Mouse (Mus musculus) heart, embryonic 13.5 days (tissue): ENCODE data around the gene Zfp212. TPM values are rescaled to one million over a fixed set of nuclear protein-coding genes. Genes with fewer than 3 reads are reported as not detected.
A peak's percentile ranks its signal among the peaks of the same experiment; 100 is the strongest.

Experiments
- ATAC-seq: fragments of 200-750 bp; cut with Nextera tagmentation; 2 replicates; pipeline ENCODE4 v1.8.0; 2017; ENCODE audit warnings: moderate TSS enrichment; ENCODE audit not compliant: insufficient number of reproducible peaks, low FRiP score, low TSS enrichment; ENCODE audit errors: extremely low read depth
- H3K27ac ChIP-seq: fragments of 300-500 bp; sonication (generic); replicated peaks from 2 replicates; pipeline ENCODE4 v1.5.1; 2015; ENCODE audit warnings: moderate library complexity, mild to moderate bottlenecking, inconsistent platforms
- H3K27me3 ChIP-seq: fragments of 300-500 bp; sonication (generic); replicated peaks from 2 replicates; pipeline ENCODE4 v1.6.1; 2015; ENCODE audit warnings: mild to moderate bottlenecking, inconsistent platforms
- H3K36me3 ChIP-seq: fragments of 300-500 bp; sonication (generic); 2 replicates; pipeline ENCODE4 v1.6.1; 2015; ENCODE audit warnings: mild to moderate bottlenecking, inconsistent platforms
- H3K4me1 ChIP-seq: fragments of 300-500 bp; sonication (generic); 2 replicates; pipeline ENCODE4 v1.6.1; 2015; ENCODE audit warnings: inconsistent platforms
- H3K4me2 ChIP-seq: fragments of 300-500 bp; sonication (generic); 2 replicates; pipeline ENCODE4 v1.6.1; 2015; ENCODE audit warnings: inconsistent platforms, mild to moderate bottlenecking, moderate library complexity
- H3K4me3 ChIP-seq: fragments of 300-500 bp; sonication (generic); 2 replicates; pipeline ENCODE4 v1.5.1; 2015; ENCODE audit warnings: moderate library complexity, mild to moderate bottlenecking, inconsistent platforms
- H3K9ac ChIP-seq: fragments of 300-500 bp; sonication (generic); 2 replicates; pipeline ENCODE4 v1.6.1; 2015; ENCODE audit warnings: inconsistent platforms, mild to moderate bottlenecking, moderate library complexity
- H3K9me3 ChIP-seq: fragments of 300-500 bp; sonication (generic); 2 replicates; pipeline ENCODE4 v1.6.1; 2016; ENCODE audit warnings: inconsistent platforms
- WGBS: fragments of 180-500 bp; shearing (Covaris S2); methylation state at CpG from one replicate; pipeline ENCODE4 v1.1.7; 2015; ENCODE audit warnings: mixed read lengths; 5-methylcytosine and 5-hydroxymethylcytosine counted together
- polyA plus RNA-seq: library from polyadenylated mRNA; unstranded; fragments of >200 nt; fragmentation: Nextera tagmentation; extraction: Ambion mirVana; gene quantifications from 2 replicates; pipeline ENCODE4 v1.2.1, GENCODE M21; 2015

The Zfp212 gene
- polyA plus RNA-seq, result 8.9 and 9.2 TPM in 2 replicates

- Histone ChIP-seq H3K4me3 (peak within 1 kb of the TSS; percentile 92), H3K9ac (peak within 1 kb of the TSS; percentile 94), H3K27me3 (no peaks in the 10 kb centered on the region), H3K4me1 (peaks cover 22% of the 10 kb centered on the region), H3K9me3 (no peaks in the 10 kb centered on the region), H3K4me2 (peak within 1 kb of the TSS; percentile 87), H3K27ac (peak within 1 kb of the TSS; percentile 97), H3K36me3 (peaks cover 3% of the 10 kb centered on the region)
- WGBS, result under 1% methylated on average over 66 of the region's 67 CpGs
- peak; percentile 91 for ATAC-seq
These were observed at the start of gene Zfp212 for GRCm38 (mm10) chr6:47920447-47921340. Zfp212 (plus strand) TSS chr6:47920476.

- H3K27me3 ChIP-seq, result no peaks in the 10 kb centered on the region
- H3K4me3 ChIP-seq, result no peak overlapping the region
- no peak overlapping the region for H3K4me2 ChIP-seq
- no peak overlapping the region for H3K9ac ChIP-seq
- peaks cover 9% of the 10 kb centered on the region for H3K36me3 ChIP-seq
- no peaks in the 10 kb centered on the region for H3K4me1 ChIP-seq
- no peak overlapping the region for H3K27ac ChIP-seq
- no peaks in the 10 kb centered on the region for H3K9me3 ChIP-seq
- WGBS, result 81% methylated on average over 5 of the region's 5 CpGs
- no peak for ATAC-seq
These were observed 48.0 kb upstream of the Zfp212 start for GRCm38 (mm10) chr6:47872266-47872665.

- H3K27me3 ChIP-seq, result no peaks in the 10 kb centered on the region
- WGBS, result 7% methylated on average over 9 of the region's 9 CpGs
- H3K9ac ChIP-seq, result peak within 1 kb of the TSS; percentile 96
- peak within 1 kb of the TSS; percentile 98 for H3K27ac ChIP-seq
- ATAC-seq, result no peak
- peaks cover 25% of the 10 kb centered on the region for H3K36me3 ChIP-seq
- H3K4me1 ChIP-seq, result peaks cover 19% of the 10 kb centered on the region
- peak within 1 kb of the TSS; percentile 88 for H3K4me3 ChIP-seq
- peak within 1 kb of the TSS; percentile 92 for H3K4me2 ChIP-seq
- H3K9me3 ChIP-seq, result no peaks in the 10 kb centered on the region
These were observed 43.2 kb upstream of the Zfp212 start, which contains the start of gene Zfp282 for GRCm38 (mm10) chr6:47877058-47877457. Zfp282 (plus strand) TSS chr6:47877204.

DNA sequence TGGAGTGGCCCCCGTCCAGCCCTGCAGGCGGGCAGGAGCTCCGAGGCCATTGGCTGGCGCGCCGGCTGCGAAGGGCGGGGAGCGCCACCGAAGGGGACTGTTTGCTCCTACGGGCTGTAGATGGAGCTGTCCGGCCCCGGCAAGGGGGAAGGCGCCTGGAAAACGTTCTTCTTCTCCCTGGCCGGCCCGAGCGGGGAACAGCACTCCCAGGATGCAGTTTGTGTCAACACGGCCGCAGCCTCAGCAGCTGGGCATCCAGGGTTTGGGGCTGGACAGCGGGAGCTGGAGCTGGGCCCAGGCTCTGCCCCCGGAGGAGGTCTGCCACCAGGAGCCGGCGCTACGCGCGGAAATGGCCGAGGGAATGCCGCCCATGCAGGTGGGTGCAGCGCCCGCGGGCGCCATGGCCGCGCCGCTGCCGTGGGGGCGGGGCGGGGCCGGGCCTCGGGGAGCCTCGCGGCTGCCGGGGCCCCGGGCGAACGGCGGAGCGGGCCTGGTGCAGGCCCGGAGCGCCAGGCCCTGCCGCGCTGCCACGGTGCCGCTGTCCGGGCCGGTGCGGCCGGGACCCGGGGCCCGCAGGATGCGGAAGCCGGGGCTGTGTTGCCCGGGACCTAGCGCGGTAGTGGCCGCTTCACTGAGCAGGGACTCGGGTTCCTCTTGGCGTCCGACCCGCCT, 42.7 kb upstream of the Zfp212 start:
- Histone ChIP-seq H3K9ac (peak overlapping the region; percentile 96), H3K9me3 (no peaks in the 10 kb centered on the region), H3K27me3 (no peaks in the 10 kb centered on the region), H3K4me1 (peaks cover 19% of the 10 kb centered on the region), H3K4me2 (peak overlapping the region; percentile 92), H3K27ac (peak overlapping the region; percentile 98), H3K36me3 (peaks cover 30% of the 10 kb centered on the region), H3K4me3 (peak overlapping the region; percentile 88)
- peak; percentile 91 for ATAC-seq
- under 1% methylated on average over 71 of the region's 71 CpGs for WGBS

GRCm38 (mm10) chr6:47878133-47878514, 42.2 kb upstream of the Zfp212 start:
- no peak for ATAC-seq
- Histone ChIP-seq H3K4me2 (peak overlapping the region; percentile 92), H3K36me3 (peaks cover 35% of the 10 kb centered on the region), H3K4me1 (peaks cover 19% of the 10 kb centered on the region), H3K4me3 (peak overlapping the region; percentile 88), H3K27me3 (no peaks in the 10 kb centered on the region), H3K9ac (peak overlapping the region; percentile 96), H3K27ac (peak overlapping the region; percentile 98), H3K9me3 (no peaks in the 10 kb centered on the region)
- WGBS, result under 1% methylated on average over 11 of the region's 11 CpGs

DNA sequence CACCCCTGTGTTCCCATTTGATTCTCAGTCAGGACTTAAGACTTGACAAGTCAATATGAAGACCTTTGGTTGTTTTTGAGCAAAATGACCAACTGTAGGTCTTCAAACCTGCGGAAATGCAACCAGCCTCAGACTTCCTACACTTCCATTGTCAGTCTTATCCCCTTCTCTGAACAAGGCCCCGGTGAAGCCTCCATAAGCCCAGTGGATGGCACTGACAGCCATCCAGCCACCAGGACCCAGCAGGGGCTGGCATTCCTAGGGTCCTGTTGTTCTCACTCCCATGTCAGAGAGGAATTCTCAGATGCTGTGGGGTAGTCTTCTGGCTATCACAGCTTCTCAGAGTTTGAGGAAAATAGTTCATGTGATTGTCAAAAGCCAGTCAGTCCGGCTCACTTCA, 41.7 kb upstream of the Zfp212 start:
- Histone ChIP-seq H3K4me1 (peaks cover 19% of the 10 kb centered on the region), H3K9ac (peak overlapping the region; percentile 96), H3K36me3 (peaks cover 40% of the 10 kb centered on the region), H3K27ac (no peak overlapping the region), H3K4me2 (peak overlapping the region; percentile 92), H3K4me3 (peak overlapping the region; percentile 88), H3K27me3 (no peaks in the 10 kb centered on the region), H3K9me3 (no peaks in the 10 kb centered on the region)
- no peak for ATAC-seq
- WGBS, result 56% methylated on average over 3 of the region's 3 CpGs

DNA sequence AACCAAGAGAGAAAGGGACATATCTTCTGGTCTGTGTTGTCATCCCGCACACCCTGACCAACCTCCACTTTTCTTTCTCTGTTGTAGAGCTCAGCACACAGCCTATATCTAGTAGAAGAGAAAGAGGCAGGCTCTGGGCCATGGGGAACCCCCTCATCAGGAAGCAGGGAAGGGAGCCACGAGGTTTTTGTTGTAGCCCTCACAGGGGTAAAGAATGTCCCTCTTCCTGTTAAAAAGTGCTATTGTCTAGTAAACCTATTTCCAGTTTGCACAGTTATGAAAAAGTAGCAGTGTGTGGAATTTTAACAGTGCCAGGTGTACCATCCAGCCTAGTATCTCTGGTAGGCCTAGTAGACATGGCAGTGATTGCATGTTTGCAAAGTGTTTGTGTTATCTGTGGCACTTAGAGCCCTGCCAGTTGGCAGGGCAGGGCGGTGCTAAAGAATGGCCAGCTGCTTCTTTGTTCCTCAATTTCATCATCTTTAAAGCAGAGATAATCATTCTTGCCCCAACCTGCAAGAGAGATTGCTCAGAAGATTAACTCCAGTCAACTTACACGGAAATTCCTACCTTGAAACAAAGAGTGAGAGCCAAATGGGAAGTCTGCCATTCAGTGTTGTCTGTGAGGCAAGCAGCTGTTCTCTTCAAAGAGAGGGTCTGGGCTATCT, 41.1 kb upstream of the Zfp212 start:
- WGBS, result 61% methylated on average over 4 of the region's 4 CpGs
- Histone ChIP-seq H3K4me2 (peak overlapping the region; percentile 92), H3K9me3 (no peaks in the 10 kb centered on the region), H3K4me1 (peaks cover 19% of the 10 kb centered on the region), H3K4me3 (peak overlapping the region; percentile 88), H3K27me3 (no peaks in the 10 kb centered on the region), H3K27ac (no peak overlapping the region), H3K36me3 (peaks cover 46% of the 10 kb centered on the region), H3K9ac (peak overlapping the region; percentile 96)
- no peak for ATAC-seq

DNA sequence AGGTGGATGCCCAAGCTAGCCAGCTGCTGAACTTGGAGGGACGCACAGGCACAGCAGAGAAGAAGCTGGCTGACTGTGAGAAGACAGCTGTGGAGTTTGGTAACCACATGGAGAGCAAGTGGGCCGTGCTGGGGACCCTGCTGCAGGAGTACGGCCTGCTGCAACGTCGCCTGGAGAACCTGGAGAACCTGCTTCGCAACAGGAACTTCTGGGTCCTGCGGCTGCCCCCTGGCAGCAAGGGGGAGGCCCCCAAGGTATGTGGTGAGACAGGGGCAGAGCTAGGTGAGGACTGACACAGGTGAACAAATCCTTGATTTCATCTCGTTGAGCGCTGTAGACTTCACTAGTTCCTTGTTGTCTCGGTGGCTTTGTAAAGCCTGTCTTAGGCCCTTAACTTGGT, 40.1 kb upstream of the Zfp212 start:
- no peak for ATAC-seq
- H3K36me3 ChIP-seq, result peaks cover 56% of the 10 kb centered on the region

DNA sequence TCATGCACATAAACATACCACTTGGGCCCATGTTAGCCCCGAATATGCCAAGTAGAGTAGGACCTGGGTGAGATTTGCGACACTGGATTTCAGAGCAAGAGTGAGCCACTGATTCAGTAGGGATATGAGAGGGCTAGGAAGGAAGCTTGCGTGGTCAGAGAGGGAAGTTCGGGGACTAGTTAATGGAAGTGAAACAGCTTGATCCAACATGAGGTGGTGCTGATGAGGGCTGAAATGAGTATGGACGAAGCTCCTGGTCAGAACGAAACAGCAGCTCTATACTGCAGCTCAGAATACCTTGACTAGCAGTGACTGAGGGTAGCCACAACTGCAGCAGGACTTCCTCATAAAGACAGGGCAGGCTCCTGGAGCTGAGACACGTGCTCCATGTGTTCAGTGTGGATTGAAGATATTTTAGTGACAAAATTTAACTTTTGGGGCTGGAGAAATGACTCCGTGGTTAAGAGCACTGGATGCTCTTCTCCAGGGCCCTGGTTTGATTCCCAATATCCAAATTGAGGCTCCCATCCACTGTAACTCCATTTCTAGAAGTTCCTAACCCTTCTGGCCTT, 31.4 kb upstream of the Zfp212 start:
- ATAC-seq, result no peak
- Histone ChIP-seq H3K4me3 (no peak overlapping the region), H3K36me3 (peaks cover 94% of the 10 kb centered on the region), H3K9ac (no peak overlapping the region), H3K27me3 (no peaks in the 10 kb centered on the region), H3K9me3 (no peaks in the 10 kb centered on the region), H3K4me1 (no peaks in the 10 kb centered on the region), H3K27ac (no peak overlapping the region), H3K4me2 (no peak overlapping the region)
- WGBS, result 78% methylated on average over 8 of the region's 8 CpGs

More for the DNA sequence above, 40.1 kb upstream of the Zfp212 start:
- H3K27me3 ChIP-seq, result no peaks in the 10 kb centered on the region
- no peaks in the 10 kb centered on the region for H3K9me3 ChIP-seq
- H3K4me2 ChIP-seq, result no peak overlapping the region
- peaks cover 19% of the 10 kb centered on the region for H3K4me1 ChIP-seq
- WGBS, result 97% methylated on average over 10 of the region's 10 CpGs
- H3K27ac ChIP-seq, result no peak overlapping the region
- H3K9ac ChIP-seq, result no peak overlapping the region
- H3K4me3 ChIP-seq, result no peak overlapping the region

GRCm38 (mm10) chr6:47899416-47899815, 20.9 kb upstream of the Zfp212 start:
- no peak overlapping the region for H3K4me2 ChIP-seq
- H3K4me3 ChIP-seq, result no peak overlapping the region
- H3K9me3 ChIP-seq, result peaks cover 3% of the 10 kb centered on the region; the same call in 1 of the 2 replicates
- whole genome bisulfite sequencing, result 86% methylated on average over 6 of the region's 6 CpGs
- no peaks in the 10 kb centered on the region for H3K4me1 ChIP-seq
- H3K9ac ChIP-seq, result no peak overlapping the region
- H3K27ac ChIP-seq, result no peak overlapping the region
- ATAC-seq, result no peak
- peaks cover 20% of the 10 kb centered on the region for H3K27me3 ChIP-seq
- H3K36me3 ChIP-seq, result peaks cover 75% of the 10 kb centered on the region

DNA sequence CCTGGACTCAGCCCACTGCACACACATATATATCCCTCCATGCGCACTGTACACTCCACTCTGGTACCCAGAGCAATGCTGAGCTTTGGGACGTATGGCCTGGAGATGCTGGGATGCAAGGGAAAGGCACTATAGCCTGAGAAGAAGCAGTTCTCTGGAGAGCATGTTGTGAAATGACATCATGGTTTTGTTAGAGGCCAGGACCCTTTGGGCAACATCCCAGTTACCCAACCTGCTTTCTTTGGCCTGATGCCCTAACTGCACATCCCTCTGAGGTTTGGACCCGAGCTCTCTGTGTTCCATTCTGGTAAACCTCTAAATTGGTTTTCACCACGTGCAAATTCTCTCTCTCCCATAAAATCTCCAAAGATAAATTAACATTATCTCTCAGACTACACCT, 16.7 kb upstream of the Zfp212 start:
- no peak overlapping the region for H3K4me2 ChIP-seq
- H3K9ac ChIP-seq, result no peak overlapping the region
- H3K27me3 ChIP-seq, result peaks cover 32% of the 10 kb centered on the region
- no peak for ATAC-seq
- H3K9me3 ChIP-seq, result peaks cover 6% of the 10 kb centered on the region; the same call in 1 of the 2 replicates
- no peak overlapping the region for H3K4me3 ChIP-seq
- no peaks in the 10 kb centered on the region for H3K4me1 ChIP-seq
- peaks cover 99% of the 10 kb centered on the region for H3K36me3 ChIP-seq
- no peak overlapping the region for H3K27ac ChIP-seq
- WGBS, result 80% methylated on average over 4 of the region's 4 CpGs
